Mouse (Mus musculus): ENCODE measurements at regions not wholly inside any gene's neighbourhood (a gene's known extent, or its start where the extent isn't known, plus 50 kb on each side); places are given as distances from the start of the nearest gene placed in this dataset.

DNA sequence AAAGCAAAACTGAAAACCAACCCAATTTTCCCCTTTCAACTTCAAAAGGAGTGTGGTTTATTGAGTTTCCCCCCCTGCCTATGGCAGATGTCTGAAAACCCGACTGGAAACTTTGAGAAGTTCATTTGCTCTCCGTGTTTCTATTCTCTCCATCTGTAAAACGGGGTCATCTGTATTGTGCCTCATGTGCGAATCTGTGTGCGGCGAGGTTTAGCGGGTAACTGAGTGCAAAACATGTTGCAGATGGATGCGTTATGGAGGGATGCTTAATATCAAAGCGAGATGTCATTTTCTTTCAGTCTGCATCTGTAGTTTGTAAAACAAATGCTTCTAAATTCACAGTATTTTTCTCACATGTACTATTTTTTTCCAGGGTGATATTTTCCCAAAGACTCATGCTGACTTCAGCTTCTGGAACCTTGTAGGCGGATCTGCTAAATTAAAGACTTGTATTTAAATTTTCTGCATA, 95.7 kb upstream of the Trp63 start:
- no peaks in the 10 kb centered on the region for H3K9me3 ChIP-seq
- H3K4me3 ChIP-seq (replicated peaks): no peak overlapping the region
- no peak overlapping the region for H3K4me2 ChIP-seq
- WGBS: 81% methylated on average over 10 of the region's 10 CpGs
- H3K27ac ChIP-seq: no peak overlapping the region
- ATAC-seq (ENCODE audit: insufficient read depth, low FRiP score, low read depth): no peak
- no peaks in the 10 kb centered on the region for H3K36me3 ChIP-seq
- no peaks in the 10 kb centered on the region for H3K4me1 ChIP-seq
- no peaks in the 10 kb centered on the region for H3K27me3 ChIP-seq (replicated peaks)
- H3K9ac ChIP-seq: no peak overlapping the region

DNA sequence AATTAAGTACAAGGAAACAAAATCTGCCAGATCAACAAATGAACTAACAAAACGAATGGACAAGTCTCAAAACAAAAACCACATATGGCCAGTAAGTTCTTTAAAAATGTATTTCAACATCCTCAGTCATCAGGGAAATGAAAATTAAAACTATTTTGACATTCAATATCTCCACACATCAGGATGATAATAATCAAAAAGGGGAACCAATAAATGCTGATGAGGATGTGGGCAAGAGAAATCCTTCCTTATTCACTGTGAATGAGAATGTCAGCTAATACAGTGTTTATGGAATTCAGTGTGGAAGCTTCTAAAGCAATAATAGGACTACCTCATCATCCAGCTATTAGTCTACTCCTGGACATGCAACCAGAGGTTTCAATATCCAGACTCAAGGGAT, 86.1 kb upstream of the Trp63 start:
- no peak overlapping the region for H3K9ac ChIP-seq
- H3K27me3 ChIP-seq (replicated peaks): no peaks in the 10 kb centered on the region
- 68% methylated on average over 1 of the region's 1 CpGs for WGBS
- H3K4me1 ChIP-seq: no peaks in the 10 kb centered on the region
- H3K4me2 ChIP-seq: no peak overlapping the region
- H3K36me3 ChIP-seq: no peaks in the 10 kb centered on the region
- ATAC-seq (ENCODE audit: insufficient read depth, low FRiP score, low read depth): no peak
- no peak overlapping the region for H3K27ac ChIP-seq
- no peaks in the 10 kb centered on the region for H3K9me3 ChIP-seq
- no peak overlapping the region for H3K4me3 ChIP-seq (replicated peaks)

DNA sequence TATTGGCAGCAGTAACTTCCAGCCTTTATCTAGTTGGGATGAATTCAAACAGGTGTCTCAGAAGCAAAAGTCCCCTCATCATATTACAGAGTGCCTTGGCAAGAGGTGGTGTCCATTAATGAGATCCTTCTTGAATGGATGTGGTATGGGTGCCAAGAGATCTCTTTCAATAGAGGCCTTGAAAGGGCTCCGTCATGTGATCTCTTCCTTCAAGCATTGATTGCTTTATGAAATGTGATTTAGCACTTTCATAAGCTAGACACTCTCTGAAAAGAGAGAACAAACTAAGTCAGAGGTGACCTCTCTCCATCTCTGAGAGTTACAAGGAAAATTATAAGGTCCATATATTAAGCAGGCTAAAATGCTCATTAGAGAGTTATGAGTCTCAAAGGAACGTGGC, 80.4 kb upstream of the Trp63 start:
- no peak for ATAC-seq (ENCODE audit: insufficient read depth, low FRiP score, low read depth)
- H3K4me2 ChIP-seq: no peak overlapping the region
- H3K36me3 ChIP-seq: no peaks in the 10 kb centered on the region
- WGBS: 82% methylated on average over 2 of the region's 2 CpGs
- no peak overlapping the region for H3K27ac ChIP-seq
- H3K4me1 ChIP-seq: no peaks in the 10 kb centered on the region
- no peak overlapping the region for H3K9ac ChIP-seq
- no peaks in the 10 kb centered on the region for H3K9me3 ChIP-seq
- H3K4me3 ChIP-seq (replicated peaks): no peak overlapping the region
- H3K27me3 ChIP-seq (replicated peaks): no peaks in the 10 kb centered on the region

DNA sequence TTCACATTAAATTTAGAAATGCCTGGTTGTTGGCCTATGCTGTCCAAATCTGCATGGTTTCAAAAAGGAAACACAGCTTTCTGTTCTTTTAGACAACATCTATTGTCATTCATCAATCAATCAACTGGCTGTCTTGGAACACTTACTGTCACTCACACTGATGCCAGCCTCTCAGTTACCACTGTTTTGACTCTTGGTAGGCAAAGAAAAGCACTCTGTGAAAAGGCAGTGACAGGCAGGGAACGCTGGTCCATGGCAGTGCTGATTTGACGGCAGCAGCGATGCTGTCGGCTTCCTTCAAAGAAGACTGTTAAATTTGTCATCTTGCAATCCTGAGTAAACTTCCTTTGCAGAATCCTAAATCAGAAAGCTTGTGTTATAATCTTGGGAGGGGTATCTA, 68.3 kb upstream of the Trp63 start:
- H3K9ac ChIP-seq: no peak overlapping the region
- H3K4me1 ChIP-seq: no peaks in the 10 kb centered on the region
- 79% methylated on average over 4 of the region's 4 CpGs for WGBS
- H3K4me3 ChIP-seq (replicated peaks): no peak overlapping the region
- no peaks in the 10 kb centered on the region for H3K36me3 ChIP-seq
- ATAC-seq (ENCODE audit: insufficient read depth, low FRiP score, low read depth): no peak
- H3K27ac ChIP-seq: no peak overlapping the region
- H3K27me3 ChIP-seq (replicated peaks): no peaks in the 10 kb centered on the region
- no peaks in the 10 kb centered on the region for H3K9me3 ChIP-seq
- no peak overlapping the region for H3K4me2 ChIP-seq

DNA sequence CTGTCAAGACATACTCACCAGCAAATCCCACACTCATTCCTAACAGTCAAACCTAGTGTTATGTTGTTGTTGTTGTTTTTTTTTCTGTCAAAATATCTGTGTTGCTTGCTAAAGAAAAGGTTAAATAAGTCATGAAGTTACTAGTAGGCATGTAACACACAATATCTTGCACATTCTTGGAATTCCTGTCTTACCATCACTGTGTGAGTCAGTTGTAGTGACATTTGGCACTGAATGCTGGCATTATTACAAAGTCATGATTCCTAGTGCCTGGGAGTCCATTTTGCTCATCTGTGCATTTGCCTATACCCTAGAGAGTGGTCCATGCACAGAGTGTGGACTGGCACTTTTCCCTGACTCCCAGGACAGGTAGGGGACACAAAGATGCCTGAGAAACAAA, 67.9 kb upstream of the Trp63 start:
- Histone ChIP-seq H3K4me3 (replicated peaks) (no peak overlapping the region), H3K9ac (no peak overlapping the region), H3K36me3 (no peaks in the 10 kb centered on the region), H3K27me3 (replicated peaks) (no peaks in the 10 kb centered on the region), H3K27ac (no peak overlapping the region), H3K4me1 (no peaks in the 10 kb centered on the region), H3K4me2 (no peak overlapping the region), H3K9me3 (no peaks in the 10 kb centered on the region)
- ATAC-seq (ENCODE audit: insufficient read depth, low FRiP score, low read depth): no peak

DNA sequence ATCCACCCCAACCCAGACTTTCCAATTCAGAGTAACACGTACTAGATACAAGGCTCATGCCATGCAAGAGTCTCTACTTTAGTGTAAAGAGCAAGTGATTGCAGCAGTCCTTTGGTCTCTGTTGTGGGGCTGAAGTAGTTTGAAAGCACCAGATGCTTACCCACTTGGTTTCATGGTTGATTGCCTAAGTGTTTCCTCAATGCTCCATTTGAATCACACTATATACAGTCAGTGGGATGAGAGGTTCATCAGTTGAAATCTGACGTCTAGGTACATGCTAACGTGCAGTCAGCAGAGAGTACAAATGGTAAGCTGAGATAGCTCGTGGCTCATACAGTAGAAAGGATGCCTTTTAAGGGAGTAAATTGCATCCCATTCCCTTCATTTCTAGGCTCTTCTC, 64.7 kb upstream of the Trp63 start:
- no peaks in the 10 kb centered on the region for H3K4me1 ChIP-seq
- H3K27ac ChIP-seq: no peak overlapping the region
- no peak overlapping the region for H3K4me2 ChIP-seq
- WGBS: 83% methylated on average over 4 of the region's 4 CpGs
- no peak overlapping the region for H3K9ac ChIP-seq
- H3K36me3 ChIP-seq: no peaks in the 10 kb centered on the region
- no peaks in the 10 kb centered on the region for H3K9me3 ChIP-seq
- ATAC-seq (ENCODE audit: insufficient read depth, low FRiP score, low read depth): no peak
- H3K4me3 ChIP-seq (replicated peaks): no peak overlapping the region
- H3K27me3 ChIP-seq (replicated peaks): no peaks in the 10 kb centered on the region

DNA sequence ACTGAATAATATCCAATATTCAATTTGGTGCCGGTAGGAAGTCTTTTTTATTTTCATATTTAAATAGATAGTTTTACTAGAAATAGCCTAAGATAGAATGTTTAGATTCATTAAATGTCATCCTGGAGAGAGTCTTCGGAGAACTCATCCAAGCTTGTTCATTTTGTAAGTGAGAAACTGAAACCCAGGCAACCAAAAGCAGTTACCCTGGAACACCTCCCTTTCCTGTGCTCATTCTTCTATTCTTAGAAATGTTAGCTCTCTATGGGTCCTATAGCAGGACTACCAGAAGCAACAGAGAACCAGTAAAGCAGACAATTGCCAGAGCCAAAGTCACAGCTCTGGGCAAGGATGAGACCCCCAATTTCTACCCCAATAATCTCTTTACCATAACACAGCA, 60.9 kb upstream of the Trp63 start:
- Histone ChIP-seq H3K27me3 (replicated peaks) (no peaks in the 10 kb centered on the region), H3K4me3 (replicated peaks) (no peak overlapping the region), H3K36me3 (no peaks in the 10 kb centered on the region), H3K27ac (no peak overlapping the region), H3K4me2 (no peak overlapping the region), H3K9me3 (no peaks in the 10 kb centered on the region), H3K9ac (no peak overlapping the region), H3K4me1 (no peaks in the 10 kb centered on the region)
- no peak for ATAC-seq (ENCODE audit: insufficient read depth, low FRiP score, low read depth)
- 85% methylated on average over 2 of the region's 2 CpGs for WGBS

DNA sequence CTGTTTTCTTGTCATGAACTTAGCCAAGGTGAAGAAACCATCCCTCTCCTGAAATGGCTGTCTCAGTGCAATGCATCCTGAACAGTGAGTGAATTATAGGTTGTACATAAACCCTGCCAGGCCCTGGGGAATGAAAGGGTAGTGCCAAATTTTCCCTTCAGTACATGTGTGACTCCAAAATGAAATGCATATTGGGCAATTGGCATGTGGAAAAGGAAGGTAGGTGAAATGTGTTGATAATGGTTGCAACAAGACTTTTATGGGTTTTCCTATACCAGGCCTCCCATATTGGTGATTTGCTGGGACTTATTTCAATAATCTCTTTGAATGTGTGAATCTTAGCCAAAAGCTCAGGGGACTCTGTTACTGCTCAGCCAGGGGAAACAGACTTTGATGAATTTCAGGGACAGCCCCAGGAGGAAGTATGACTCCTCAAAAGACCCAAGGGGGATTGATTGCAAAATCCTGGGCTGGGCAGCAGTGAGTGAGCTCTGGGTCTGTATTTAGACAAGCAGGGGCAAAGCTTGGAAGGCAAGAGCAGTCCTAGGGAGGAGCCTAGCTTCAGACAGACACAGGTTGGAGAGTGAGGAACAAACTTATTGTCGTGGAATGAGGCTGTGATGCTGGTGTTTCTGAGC, 59.5 kb upstream of the Trp63 start:
- WGBS: 53% methylated on average over 1 of the region's 1 CpGs
- Histone ChIP-seq H3K27me3 (replicated peaks) (no peaks in the 10 kb centered on the region), H3K9me3 (no peaks in the 10 kb centered on the region), H3K27ac (no peak overlapping the region), H3K9ac (no peak overlapping the region), H3K4me1 (no peaks in the 10 kb centered on the region), H3K4me3 (replicated peaks) (no peak overlapping the region), H3K4me2 (no peak overlapping the region), H3K36me3 (no peaks in the 10 kb centered on the region)
- no peak for ATAC-seq (ENCODE audit: insufficient read depth, low FRiP score, low read depth)

DNA sequence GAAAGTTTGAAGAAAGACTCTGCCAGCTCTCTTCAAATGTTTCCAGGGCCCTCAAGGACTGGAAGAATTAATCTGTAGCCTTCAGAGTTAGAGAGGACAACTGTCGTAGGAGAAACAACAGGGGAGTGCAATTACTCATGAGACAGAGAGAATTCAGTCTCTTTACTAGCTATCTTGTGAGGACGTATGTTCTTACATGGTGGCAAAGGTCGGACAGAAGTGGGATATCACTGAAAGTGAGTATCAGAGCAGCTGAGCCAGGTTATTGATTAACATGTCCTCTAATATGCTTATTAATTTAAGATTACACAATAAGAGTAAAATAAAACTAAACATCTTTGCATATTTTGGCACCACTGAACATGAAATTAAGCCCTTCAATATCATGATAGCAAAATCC, 53.8 kb upstream of the Trp63 start:
- WGBS: 53% methylated on average over 3 of the region's 3 CpGs
- ATAC-seq (ENCODE audit: insufficient read depth, low FRiP score, low read depth): no peak
- H3K36me3 ChIP-seq: no peaks in the 10 kb centered on the region

DNA sequence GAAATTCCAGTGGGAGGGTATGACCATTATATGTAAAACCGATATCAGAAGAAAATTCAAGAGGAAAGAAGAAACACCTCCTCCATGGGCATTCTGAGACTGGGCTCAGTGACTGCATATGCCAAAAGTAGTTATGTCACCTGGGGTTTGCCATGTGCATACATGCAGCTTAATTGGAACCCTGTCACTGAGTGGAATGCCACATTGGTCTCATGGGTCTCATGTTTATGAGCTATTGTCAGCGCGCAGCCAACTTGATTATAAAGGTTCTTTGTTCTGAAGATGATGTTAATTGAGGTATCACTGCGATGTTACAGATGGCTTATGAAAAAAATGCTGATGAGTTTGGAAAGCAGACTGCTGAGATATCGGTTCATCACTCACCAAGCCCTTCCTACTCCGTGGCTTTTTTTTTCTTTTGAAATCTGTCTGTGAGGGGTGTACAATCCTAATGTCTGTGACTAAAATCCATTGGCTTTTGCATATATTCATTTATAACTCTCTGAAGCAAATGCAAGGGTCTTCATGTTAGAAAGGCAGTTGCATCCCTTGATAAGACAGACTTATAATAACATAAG, 52.3 kb upstream of the Trp63 start:
- no peak overlapping the region for H3K4me3 ChIP-seq (replicated peaks)
- no peaks in the 10 kb centered on the region for H3K36me3 ChIP-seq
- H3K27me3 ChIP-seq (replicated peaks): no peaks in the 10 kb centered on the region
- H3K27ac ChIP-seq: no peak overlapping the region
- 85% methylated on average over 6 of the region's 6 CpGs for WGBS
- ATAC-seq (ENCODE audit: insufficient read depth, low FRiP score, low read depth): no peak
- no peak overlapping the region for H3K4me2 ChIP-seq
- no peaks in the 10 kb centered on the region for H3K4me1 ChIP-seq
- H3K9ac ChIP-seq: no peak overlapping the region
- no peaks in the 10 kb centered on the region for H3K9me3 ChIP-seq

More for the DNA sequence above, 53.8 kb upstream of the Trp63 start:
- Histone ChIP-seq H3K27me3 (replicated peaks) (no peaks in the 10 kb centered on the region), H3K9ac (no peak overlapping the region), H3K4me2 (no peak overlapping the region), H3K4me1 (no peaks in the 10 kb centered on the region), H3K27ac (no peak overlapping the region), H3K4me3 (replicated peaks) (no peak overlapping the region), H3K9me3 (no peaks in the 10 kb centered on the region)

All from stomach, embryonic 15.5 days (tissue).